Mouse (Mus musculus): Measurements from ENCODE around the gene Lhfp. TPM values are rescaled to one million over a fixed set of nuclear protein-coding genes. Genes with fewer than 3 reads are reported as not detected.
A peak's percentile ranks its signal among the peaks of the same experiment; 100 is the strongest.

Gene Lhfp
- polyA plus RNA-seq, 1 experiment from 2014 or later, result 82.4 TPM

DNA sequence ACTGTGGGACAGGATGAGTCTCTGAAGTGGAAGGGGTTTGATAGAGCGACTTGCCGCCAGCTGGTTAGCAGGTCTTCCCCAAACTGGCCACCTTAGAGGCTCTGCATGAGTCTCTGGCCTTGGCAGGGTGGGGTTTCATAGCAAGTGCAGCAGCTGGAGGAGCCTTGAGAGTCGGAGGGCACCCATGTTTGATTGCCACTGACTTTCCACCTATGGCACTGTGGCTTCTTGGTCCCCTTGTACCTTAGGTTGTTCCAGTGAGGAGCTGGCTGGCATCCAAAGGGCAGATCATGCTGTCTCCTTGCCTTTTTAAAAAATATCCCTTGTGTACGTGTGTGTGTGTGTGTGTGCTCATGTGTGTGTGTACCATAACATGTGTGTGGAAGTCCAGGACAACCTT is 152.1 kb downstream of the Lhfp start:
- H3K4me2 ChIP-seq, result no peak overlapping the region
- no peaks in the 10 kb centered on the region for H3K27me3 ChIP-seq
- no peak overlapping the region for H3K9ac ChIP-seq
- no peak overlapping the region for H3K27ac ChIP-seq
- H3K4me3 ChIP-seq, result no peak overlapping the region
- no peaks in the 10 kb centered on the region for H3K9me3 ChIP-seq
- no peaks in the 10 kb centered on the region for H3K4me1 ChIP-seq
- no peak for ATAC-seq (ENCODE audit: borderline replicate concordance, extremely low read depth, low FRiP score, low TSS enrichment)
- WGBS, result 74% methylated on average over 4 of the region's 4 CpGs
- H3K36me3 ChIP-seq, result no peaks in the 10 kb centered on the region

GRCm38 (mm10) chr3:53195666-53196107 is 154.4 kb downstream of the Lhfp start:
- no peak for ATAC-seq (ENCODE audit: borderline replicate concordance, extremely low read depth, low FRiP score, low TSS enrichment)
- no peaks in the 10 kb centered on the region for H3K9me3 ChIP-seq
- H3K4me3 ChIP-seq, result no peak overlapping the region
- no peak overlapping the region for H3K4me2 ChIP-seq
- H3K27ac ChIP-seq, result no peak overlapping the region
- no peaks in the 10 kb centered on the region for H3K27me3 ChIP-seq
- WGBS, result 70% methylated on average over 8 of the region's 8 CpGs
- no peaks in the 10 kb centered on the region for H3K4me1 ChIP-seq
- no peak overlapping the region for H3K9ac ChIP-seq
- no peaks in the 10 kb centered on the region for H3K36me3 ChIP-seq

DNA sequence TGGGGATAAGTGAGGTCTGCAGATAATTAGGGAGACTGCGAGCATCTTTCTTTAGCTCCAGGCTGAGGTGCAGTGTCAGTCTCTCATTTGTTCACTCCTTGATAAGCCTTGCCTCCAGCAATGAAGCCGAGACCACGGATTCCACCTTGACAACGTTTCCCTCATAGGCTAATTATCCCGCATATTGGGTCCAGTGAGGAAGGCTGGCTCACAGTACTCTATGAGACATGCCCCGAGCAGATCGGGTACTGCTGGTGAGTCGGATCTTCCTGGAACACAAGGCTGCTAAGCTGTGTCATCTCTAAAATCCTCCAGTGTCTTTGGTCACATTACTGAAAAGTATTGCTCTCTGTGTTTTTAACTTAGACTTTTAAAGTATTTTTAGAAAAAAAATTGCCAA is 158.8 kb downstream of the Lhfp start:
- Histone ChIP-seq H3K4me3 (no peak overlapping the region), H3K4me1 (peaks cover 22% of the 10 kb centered on the region), H3K4me2 (no peak overlapping the region), H3K9ac (no peak overlapping the region), H3K27ac (no peak overlapping the region), H3K9me3 (no peaks in the 10 kb centered on the region), H3K27me3 (no peaks in the 10 kb centered on the region), H3K36me3 (no peaks in the 10 kb centered on the region)
- WGBS, result 87% methylated on average over 8 of the region's 8 CpGs
- no peak for ATAC-seq (ENCODE audit: borderline replicate concordance, extremely low read depth, low FRiP score, low TSS enrichment)

- ATAC-seq (ENCODE audit: borderline replicate concordance, extremely low read depth, low FRiP score, low TSS enrichment), result no peak; the same call in 1 of the 2 replicates
- WGBS, result 66% methylated on average over 10 of the region's 10 CpGs
- H3K4me1 ChIP-seq, result peaks cover 22% of the 10 kb centered on the region
- H3K27ac ChIP-seq, result no peak overlapping the region
- H3K36me3 ChIP-seq, result no peaks in the 10 kb centered on the region
- no peak overlapping the region for H3K9ac ChIP-seq
- no peaks in the 10 kb centered on the region for H3K9me3 ChIP-seq
- H3K27me3 ChIP-seq, result no peaks in the 10 kb centered on the region
- no peak overlapping the region for H3K4me2 ChIP-seq
- no peak overlapping the region for H3K4me3 ChIP-seq
These were observed 159.5 kb downstream of the Lhfp start for GRCm38 (mm10) chr3:53200853-53201252.

- H3K36me3 ChIP-seq, result no peaks in the 10 kb centered on the region
- H3K4me1 ChIP-seq, result peaks cover 22% of the 10 kb centered on the region
- H3K4me2 ChIP-seq, result no peak overlapping the region
- H3K27me3 ChIP-seq, result no peaks in the 10 kb centered on the region
- no peak overlapping the region for H3K4me3 ChIP-seq
- no peak overlapping the region; the same call in 1 of the 2 replicates for H3K27ac ChIP-seq
- no peak overlapping the region for H3K9ac ChIP-seq
- WGBS, result 57% methylated on average over 10 of the region's 10 CpGs
- ATAC-seq (ENCODE audit: borderline replicate concordance, extremely low read depth, low FRiP score, low TSS enrichment), result peak; percentile 57; the same call in 1 of the 2 replicates
- no peaks in the 10 kb centered on the region for H3K9me3 ChIP-seq
These were observed 160.3 kb downstream of the Lhfp start for GRCm38 (mm10) chr3:53201670-53202069.

GRCm38 (mm10) chr3:53202184-53202583 is 160.9 kb downstream of the Lhfp start:
- WGBS, result 43% methylated on average over 6 of the region's 6 CpGs
- ATAC-seq (ENCODE audit: borderline replicate concordance, extremely low read depth, low FRiP score, low TSS enrichment), result no peak
- H3K4me1 ChIP-seq, result peaks cover 22% of the 10 kb centered on the region
- no peaks in the 10 kb centered on the region for H3K9me3 ChIP-seq
- no peak overlapping the region for H3K27ac ChIP-seq
- no peaks in the 10 kb centered on the region for H3K27me3 ChIP-seq
- no peaks in the 10 kb centered on the region for H3K36me3 ChIP-seq
- no peak overlapping the region for H3K9ac ChIP-seq
- H3K4me3 ChIP-seq, result no peak overlapping the region
- H3K4me2 ChIP-seq, result no peak overlapping the region

- H3K27ac ChIP-seq, result no peak overlapping the region
- 42% methylated on average over 3 of the region's 3 CpGs for WGBS
- H3K36me3 ChIP-seq, result no peaks in the 10 kb centered on the region
- ATAC-seq (ENCODE audit: borderline replicate concordance, extremely low read depth, low FRiP score, low TSS enrichment), result no peak
- no peak overlapping the region for H3K4me3 ChIP-seq
- H3K4me2 ChIP-seq, result no peak overlapping the region
- H3K4me1 ChIP-seq, result peaks cover 22% of the 10 kb centered on the region
- no peaks in the 10 kb centered on the region for H3K27me3 ChIP-seq
- no peak overlapping the region for H3K9ac ChIP-seq
- no peaks in the 10 kb centered on the region for H3K9me3 ChIP-seq
These were observed 161.4 kb downstream of the Lhfp start for GRCm38 (mm10) chr3:53202698-53203097.

DNA sequence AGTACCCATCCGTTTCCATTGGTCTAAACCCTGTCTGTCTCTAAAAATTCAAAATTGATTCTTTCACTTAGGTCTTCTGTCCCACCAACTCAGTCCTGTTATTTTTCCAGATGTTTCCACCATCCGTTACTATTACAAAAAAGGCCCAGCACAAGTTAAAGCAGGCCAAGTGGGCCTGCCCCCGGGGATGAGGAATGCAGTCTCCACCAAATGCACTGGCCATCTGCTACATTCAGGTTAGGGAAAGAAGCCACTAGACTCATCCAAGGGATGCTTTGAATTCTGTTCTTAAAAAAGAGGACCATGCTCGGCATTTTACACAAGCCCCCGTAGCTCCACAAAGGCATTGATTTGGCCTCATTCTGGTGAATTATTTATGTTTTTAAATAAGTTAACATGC is 162.3 kb downstream of the Lhfp start:
- no peaks in the 10 kb centered on the region for H3K27me3 ChIP-seq
- H3K4me2 ChIP-seq, result no peak overlapping the region
- no peaks in the 10 kb centered on the region for H3K36me3 ChIP-seq
- H3K27ac ChIP-seq, result no peak overlapping the region
- ATAC-seq (ENCODE audit: borderline replicate concordance, extremely low read depth, low FRiP score, low TSS enrichment), result no peak
- no peaks in the 10 kb centered on the region for H3K9me3 ChIP-seq
- H3K9ac ChIP-seq, result no peak overlapping the region
- no peak overlapping the region for H3K4me3 ChIP-seq
- 80% methylated on average over 5 of the region's 5 CpGs for WGBS
- peaks cover 22% of the 10 kb centered on the region for H3K4me1 ChIP-seq

DNA sequence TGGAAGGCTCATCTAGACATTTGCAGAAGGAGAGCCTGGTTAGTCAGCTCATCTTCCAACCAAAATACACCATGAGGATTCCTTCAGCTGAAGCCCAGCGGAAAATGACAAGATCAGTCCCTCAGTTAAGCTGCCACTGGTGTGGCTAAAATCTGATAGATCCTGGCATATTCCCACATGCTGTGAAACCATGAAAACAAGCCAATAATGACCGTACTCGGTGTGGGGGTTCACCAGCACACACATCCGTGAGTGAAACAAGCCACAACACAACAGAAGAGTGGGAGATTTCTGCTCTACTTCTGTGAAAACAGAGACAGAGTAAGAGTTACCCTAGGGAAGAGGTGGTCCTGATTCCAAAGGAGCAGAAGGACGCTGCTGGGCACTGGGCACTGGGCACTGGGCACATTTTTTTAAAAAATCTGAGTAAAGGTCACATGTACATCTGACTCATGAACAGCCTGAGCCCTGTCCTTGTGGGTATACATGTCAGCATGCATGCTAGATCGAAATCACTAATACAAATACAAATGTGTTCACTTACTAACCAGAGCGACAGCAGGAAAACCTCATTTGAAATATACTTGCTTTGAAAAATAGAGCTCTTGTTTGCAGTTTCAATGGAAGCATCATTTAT is 163.1 kb downstream of the Lhfp start:
- no peak overlapping the region for H3K27ac ChIP-seq
- H3K9me3 ChIP-seq, result no peaks in the 10 kb centered on the region
- no peak for ATAC-seq (ENCODE audit: borderline replicate concordance, extremely low read depth, low FRiP score, low TSS enrichment)
- 78% methylated on average over 7 of the region's 7 CpGs for WGBS
- H3K4me2 ChIP-seq, result no peak overlapping the region
- no peaks in the 10 kb centered on the region for H3K27me3 ChIP-seq
- no peak overlapping the region for H3K9ac ChIP-seq
- H3K36me3 ChIP-seq, result no peaks in the 10 kb centered on the region
- H3K4me1 ChIP-seq, result peaks cover 26% of the 10 kb centered on the region
- no peak overlapping the region for H3K4me3 ChIP-seq

GRCm38 (mm10) chr3:53204985-53205365 is 163.6 kb downstream of the Lhfp start:
- ATAC-seq (ENCODE audit: borderline replicate concordance, extremely low read depth, low FRiP score, low TSS enrichment), result no peak
- Histone ChIP-seq H3K9me3 (no peaks in the 10 kb centered on the region), H3K36me3 (no peaks in the 10 kb centered on the region), H3K27ac (no peak overlapping the region), H3K27me3 (no peaks in the 10 kb centered on the region), H3K9ac (no peak overlapping the region), H3K4me1 (peaks cover 30% of the 10 kb centered on the region), H3K4me2 (no peak overlapping the region), H3K4me3 (no peak overlapping the region)
- WGBS, result 95% methylated on average over 1 of the region's 1 CpGs

GRCm38 (mm10) chr3:53205706-53206105 is 164.4 kb downstream of the Lhfp start:
- Histone ChIP-seq H3K9me3 (no peaks in the 10 kb centered on the region), H3K4me1 (peaks cover 32% of the 10 kb centered on the region), H3K36me3 (no peaks in the 10 kb centered on the region), H3K27me3 (no peaks in the 10 kb centered on the region), H3K9ac (no peak overlapping the region), H3K27ac (no peak overlapping the region), H3K4me3 (no peak overlapping the region), H3K4me2 (no peak overlapping the region)
- no peak for ATAC-seq (ENCODE audit: borderline replicate concordance, extremely low read depth, low FRiP score, low TSS enrichment)
- WGBS, result 93% methylated on average over 3 of the region's 3 CpGs

DNA sequence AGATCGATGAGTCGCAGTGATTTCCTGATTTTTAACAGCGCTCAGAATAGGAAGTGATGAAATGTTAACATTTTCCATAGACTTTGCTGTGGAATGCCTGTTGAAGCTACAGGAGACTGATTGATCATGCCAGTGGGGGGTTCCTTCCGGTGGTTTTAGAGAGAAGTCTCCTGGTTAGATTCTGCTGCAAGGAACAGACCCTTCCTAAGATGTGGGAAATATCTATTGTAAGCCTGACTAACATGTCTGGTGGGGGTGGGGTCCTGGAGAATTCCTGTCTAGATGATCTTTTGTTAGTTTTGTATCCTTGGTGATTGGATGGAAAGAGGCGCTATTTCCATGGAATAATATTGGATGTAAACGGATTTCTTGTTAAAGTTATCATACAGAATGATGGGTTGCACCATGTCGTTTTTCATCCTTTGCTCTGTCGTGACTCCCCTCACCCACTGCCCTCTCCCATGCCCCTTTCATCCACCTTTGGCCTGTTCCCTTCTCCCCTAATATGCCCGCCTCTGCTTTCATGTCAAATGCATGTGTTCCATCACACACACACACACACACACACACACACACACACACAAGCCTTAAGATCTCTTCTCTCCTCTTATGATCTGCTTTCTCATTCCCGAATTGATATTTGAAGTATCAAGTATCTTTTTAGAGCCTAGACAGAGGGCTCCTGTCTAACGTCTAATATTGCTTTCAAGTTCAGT is 165.3 kb downstream of the Lhfp start:
- Histone ChIP-seq H3K4me2 (no peak overlapping the region), H3K9ac (no peak overlapping the region), H3K4me3 (no peak overlapping the region), H3K27ac (no peak overlapping the region), H3K4me1 (peaks cover 32% of the 10 kb centered on the region), H3K27me3 (no peaks in the 10 kb centered on the region), H3K36me3 (no peaks in the 10 kb centered on the region), H3K9me3 (no peaks in the 10 kb centered on the region)
- ATAC-seq (ENCODE audit: borderline replicate concordance, extremely low read depth, low FRiP score, low TSS enrichment), result no peak
- WGBS, result 55% methylated on average over 11 of the region's 11 CpGs

All from lung, embryonic 15.5 days (tissue).